Mouse (Mus musculus) CH12.LX (cell line): ENCODE results near the gene Cebpzos. TPM values are rescaled to one million over a fixed set of nuclear protein-coding genes. Genes with fewer than 3 reads are reported as not detected.

ENCODE experiments used
- DNase-seq: peaks from one replicate; pipeline ENCODE4 v3.0.0-alpha.2; 2013; ENCODE audit errors: extremely low read depth
- H3K27ac ChIP-seq: 2 replicates; pipeline ENCODE4 v1.5.1; 2012; ENCODE audit warnings: low read depth, mild to moderate bottlenecking, control low read depth, moderate library complexity; ENCODE audit not compliant: insufficient read depth
- H3K27me3 ChIP-seq: replicated peaks from 2 replicates; pipeline ENCODE3; 2012; ENCODE audit warnings: inconsistent platforms
- H3K36me3 ChIP-seq, 2 experiments: replicated peaks in 1 of 2; 2 replicates each; pipeline versions ENCODE3 to v1.6.1; 2012; ENCODE audit warnings: inconsistent platforms in 1 of 2, low read length in 1 of 2, mild to moderate bottlenecking in 1 of 2, mixed read lengths in 1 of 2, moderate library complexity in 1 of 2; ENCODE audit not compliant: control insufficient read depth in 1 of 2, insufficient read depth in 1 of 2
- H3K4me1 ChIP-seq, 2 experiments: 2 replicates each; pipeline ENCODE4 v1.6.1; 2012; ENCODE audit warnings: inconsistent platforms in 1 of 2, moderate library complexity in 1 of 2; ENCODE audit not compliant: insufficient read depth in 2 of 2, control insufficient read depth in 1 of 2
- H3K4me2 ChIP-seq: 2 replicates; pipeline ENCODE4 v1.6.1; 2012; ENCODE audit warnings: low read depth, mild to moderate bottlenecking, control low read depth; ENCODE audit not compliant: poor library complexity, insufficient read depth, severe bottlenecking
- H3K4me3 ChIP-seq, 3 experiments: fragments of 150-350 bp in 1 of 3; sonication (generic) in 1 of 3; replicated peaks in 1 of 3; 2 replicates each; pipeline versions ENCODE3 to v1.5.1; 2011 to 2012; ENCODE audit warnings: low read depth in 2 of 3, low read length in 2 of 3, mild to moderate bottlenecking in 2 of 3, moderate library complexity in 2 of 3, control low read depth in 1 of 3, improper control_type of control experiment in 1 of 3, inconsistent platforms in 1 of 3, mixed read lengths in 1 of 3; ENCODE audit not compliant: poor library complexity in 1 of 3
- H3K79me2 ChIP-seq: replicated peaks from 2 replicates; pipeline ENCODE4 v1.6.1; 2012; ENCODE audit warnings: mild to moderate bottlenecking, moderate library complexity; ENCODE audit not compliant: control insufficient read depth, poor library complexity, insufficient read depth, severe bottlenecking; ENCODE audit errors: extremely low read depth
- H3K9ac ChIP-seq: 2 replicates; pipeline ENCODE4 v1.6.1; 2012; ENCODE audit warnings: low read depth, mild to moderate bottlenecking, control low read depth, moderate library complexity; ENCODE audit not compliant: insufficient read depth
- H3K9me3 ChIP-seq: replicated peaks from 2 replicates; pipeline ENCODE3; 2012; ENCODE audit warnings: low read length, inconsistent platforms, mixed read lengths
- CHD2 ChIP-seq: IDR thresholded peaks from 2 replicates; pipeline ENCODE4 v1.6.1; 2011; ENCODE audit warnings: low read length, improper control_type of control experiment
- E2F4 ChIP-seq: IDR thresholded peaks from 2 replicates; pipeline ENCODE4 v1.6.1; 2011; ENCODE audit warnings: low read depth, low read length, improper control_type of control experiment; ENCODE audit not compliant: insufficient replicate concordance
- EP300 ChIP-seq: IDR thresholded peaks from 2 replicates; pipeline ENCODE4 v1.6.1; 2011; ENCODE audit warnings: low read length, improper control_type of control experiment
- ETS1 ChIP-seq: conservative IDR thresholded peaks from 2 replicates; pipeline ENCODE4 v1.6.1; 2012; ENCODE audit warnings: low read depth, mild to moderate bottlenecking, inconsistent platforms, low read length, improper control_type of control experiment, moderate library complexity
- GABPA ChIP-seq: IDR thresholded peaks from 2 replicates; pipeline ENCODE4 v1.6.1; 2012; ENCODE audit warnings: low read depth, low read length, improper control_type of control experiment, inconsistent platforms; ENCODE audit not compliant: insufficient replicate concordance
- IRF4 ChIP-seq: IDR thresholded peaks from 2 replicates; pipeline ENCODE4 v1.6.1; 2014; ENCODE audit warnings: low read depth, mild to moderate bottlenecking, inconsistent platforms, low read length, improper control_type of control experiment
- JUN ChIP-seq: IDR thresholded peaks from 2 replicates; pipeline ENCODE4 v1.6.1; 2011; ENCODE audit warnings: low read depth, mild to moderate bottlenecking, low read length, improper control_type of control experiment, moderate library complexity; ENCODE audit not compliant: insufficient read depth
- JUND ChIP-seq: conservative IDR thresholded peaks from 2 replicates; pipeline ENCODE4 v1.6.1; 2011; ENCODE audit warnings: low read depth, low read length, improper control_type of control experiment
- MAZ ChIP-seq: IDR thresholded peaks from 2 replicates; pipeline ENCODE4 v1.6.1; 2012; ENCODE audit warnings: low read depth, mild to moderate bottlenecking, inconsistent platforms, low read length, improper control_type of control experiment, moderate library complexity
- MEF2A ChIP-seq: IDR thresholded peaks from 2 replicates; pipeline ENCODE4 v1.6.1; 2014; ENCODE audit warnings: low read depth, mild to moderate bottlenecking, inconsistent platforms, low read length, improper control_type of control experiment, borderline replicate concordance
- MXI1 ChIP-seq: IDR thresholded peaks from 2 replicates; pipeline ENCODE4 v1.6.1; 2011; ENCODE audit warnings: mild to moderate bottlenecking, low read depth, low read length, improper control_type of control experiment
- MYC ChIP-seq: IDR thresholded peaks from 2 replicates; pipeline ENCODE4 v1.6.1; 2011; ENCODE audit warnings: low read depth, mild to moderate bottlenecking, improper control_type of control experiment, low read length
- NELFE ChIP-seq: IDR thresholded peaks from 2 replicates; pipeline ENCODE4 v1.6.1; 2011; ENCODE audit warnings: low read depth, low read length, improper control_type of control experiment
- PAX5 ChIP-seq: IDR thresholded peaks from 2 replicates; pipeline ENCODE4 v1.6.1; 2012; ENCODE audit warnings: low read length, inconsistent platforms, mixed read lengths
- POLR2A ChIP-seq: IDR thresholded peaks from 2 replicates; pipeline ENCODE4 v1.6.1; 2011; ENCODE audit warnings: low read depth, mild to moderate bottlenecking, improper control_type of control experiment, low read length
- POLR2AphosphoS2 ChIP-seq: IDR thresholded peaks from 2 replicates; pipeline ENCODE4 v1.6.1; 2011; ENCODE audit warnings: low read depth, low read length, improper control_type of control experiment
- RAD21 ChIP-seq: IDR thresholded peaks from 2 replicates; pipeline ENCODE4 v1.6.1; 2011; ENCODE audit warnings: low read depth, mild to moderate bottlenecking, low read length, improper control_type of control experiment, moderate library complexity
- RCOR1 ChIP-seq: conservative IDR thresholded peaks from 2 replicates; pipeline ENCODE4 v1.6.1; 2012; ENCODE audit warnings: low read depth, mild to moderate bottlenecking, inconsistent platforms, low read length, improper control_type of control experiment
- SIN3A ChIP-seq: IDR thresholded peaks from 2 replicates; pipeline ENCODE4 v1.6.1; 2012; ENCODE audit warnings: low read length, improper control_type of control experiment, inconsistent platforms
- TCF12 ChIP-seq: IDR thresholded peaks from 2 replicates; pipeline ENCODE4 v1.6.1; 2014; ENCODE audit warnings: low read depth, mild to moderate bottlenecking, inconsistent platforms, low read length, improper control_type of control experiment
- UBTF ChIP-seq: IDR thresholded peaks from 2 replicates; pipeline ENCODE4 v1.6.1; 2012; ENCODE audit warnings: low read depth, mild to moderate bottlenecking, inconsistent platforms, low read length, improper control_type of control experiment, moderate library complexity
- USF2 ChIP-seq: conservative IDR thresholded peaks from 2 replicates; pipeline ENCODE4 v1.6.1; 2011; ENCODE audit warnings: low read depth, low read length, improper control_type of control experiment
- ZC3H11A ChIP-seq: IDR thresholded peaks from 2 replicates; pipeline ENCODE4 v1.6.1; 2012; ENCODE audit warnings: low read depth, mild to moderate bottlenecking, inconsistent platforms, low read length, improper control_type of control experiment
- ZKSCAN1 ChIP-seq: IDR thresholded peaks from 2 replicates; pipeline ENCODE4 v1.6.1; 2012; ENCODE audit warnings: low read depth, inconsistent platforms, low read length, improper control_type of control experiment, borderline replicate concordance
- ZNF384 ChIP-seq: IDR thresholded peaks from 2 replicates; pipeline ENCODE4 v1.6.1; 2012; ENCODE audit warnings: low read depth, low read length, improper control_type of control experiment, inconsistent platforms
- dilution Hi-C: fragments of 300-500 bp; cut with MboI; formaldehyde crosslinking; loops from 2 replicates; pipeline ENCODE4 v1.14.3; 2020; ENCODE audit warnings: low sequenced_read_pairs; ENCODE audit not compliant: extremely low pct_unique_long_range_greater_than_20kb, extremely low pct_ligation_motif_present
- in situ Hi-C: fragments of 300-500 bp; cut with MboI; formaldehyde crosslinking; loops from 3 replicates; pipeline ENCODE4 v1.14.3; 2019; ENCODE audit warnings: low sequenced_read_pairs, low pct_ligation_motif_present, low pct_unique_long_range_greater_than_20kb, mixed read lengths
- polyA plus RNA-seq: library from polyadenylated mRNA; unstranded; fragments of >175 nt; gene quantifications from 2 replicates; pipeline ENCODE4 v1.2.1, GENCODE M21; 2012; ENCODE audit warnings: low read depth; ENCODE audit not compliant: insufficient read length
- total RNA-seq, 2 experiments: library from RNA; depleted of rRNA; stranded (reverse); fragments of 300-350 nt in 1 of 2; fragments of >200 nt in 1 of 2; gene quantifications; 2 replicates each; pipeline ENCODE4 v1.2.3; 2012 to 2014

The Cebpzos gene
- total and polyA plus RNA-seq, 3 experiments: 29.9 to 63.7 (median 34.8) TPM

DNA sequence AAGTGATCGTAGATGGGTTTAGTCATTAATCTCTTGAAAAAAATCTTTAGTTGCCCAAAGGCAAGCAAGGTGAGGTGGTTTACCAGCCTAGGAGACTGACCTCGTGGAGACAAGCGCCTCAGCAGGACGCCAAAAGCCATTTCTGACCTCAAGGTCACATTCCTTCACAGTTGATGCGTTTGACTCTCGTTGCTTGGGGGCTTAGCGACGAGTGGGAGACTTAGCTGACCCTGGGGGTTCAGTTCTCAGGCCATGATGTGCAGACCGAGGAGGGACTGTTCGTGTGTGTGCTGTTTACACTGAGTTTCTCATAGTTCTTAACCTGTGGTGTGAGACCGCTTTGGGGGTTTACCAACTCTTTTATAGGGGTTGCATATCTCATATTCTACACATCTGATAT lies 26.3 kb downstream of the Cebpzos start:
- dilution Hi-C loops (no loop called here), in situ Hi-C loops (no loop called here)
- Histone ChIP-seq H3K9ac (no peak overlapping the region), H3K79me2 (peaks cover 3% of the 10 kb centered on the region; the same call in 1 of the 2 replicates), H3K9me3 (no peaks in the 10 kb centered on the region), H3K4me3 (no peak overlapping the region), H3K27ac (no peak overlapping the region), H3K4me1 (peaks cover 0 to 7% of the 10 kb centered on the region in 2 experiments; a peak in 2 of 4 replicates), H3K4me2 (no peak overlapping the region), H3K27me3 (no peaks in the 10 kb centered on the region), H3K36me3 (peaks cover 38 to 66% of the 10 kb centered on the region in 2 experiments)
- DNase-seq: no peak
- TF ChIP-seq POLR2A (no peak), E2F4 (no peak), MEF2A (no peak), GABPA (no peak), MAZ (no peak), TCF12 (no peak), CHD2 (no peak), POLR2AphosphoS2 (no peak), ETS1 (no peak), UBTF (no peak), ZNF384 (no peak), JUND (no peak), NELFE (no peak)

- H3K4me1 ChIP-seq: peaks cover 0 to 2% of the 10 kb centered on the region in 2 experiments; a peak in 1 of 4 replicates
- no peak overlapping the region for H3K4me3 ChIP-seq
- in situ Hi-C loops: no loop called here
- no peak overlapping the region for H3K27ac ChIP-seq
- dilution Hi-C loops: no loop called here
- H3K4me2 ChIP-seq: no peak overlapping the region
- H3K9me3 ChIP-seq: no peaks in the 10 kb centered on the region
- H3K79me2 ChIP-seq: no peaks in the 10 kb centered on the region
- TF ChIP-seq MEF2A (no peak), MYC (no peak), E2F4 (no peak), ZKSCAN1 (no peak), IRF4 (no peak), PAX5 (no peak), CHD2 (no peak), RAD21 (no peak), ZC3H11A (no peak), NELFE (no peak), RCOR1 (no peak), EP300 (no peak), ETS1 (no peak), USF2 (no peak), JUN (no peak), SIN3A (no peak), GABPA (no peak), MXI1 (no peak)
- no peaks in the 10 kb centered on the region for H3K27me3 ChIP-seq
- no peak for DNase-seq
- H3K36me3 ChIP-seq: peaks cover 7 to 17% of the 10 kb centered on the region in 2 experiments
- H3K9ac ChIP-seq: no peak overlapping the region
These were observed 34.9 kb downstream of the Cebpzos start for GRCm38 (mm10) chr17:78951225-78951624.
